Mouse (Mus musculus): ENCODE measurements at regions not wholly inside any gene's neighbourhood (a gene's known extent, or its start where the extent isn't known, plus 50 kb on each side); places are given as distances from the start of the nearest gene placed in this dataset.

- no peak for DNase-seq (ENCODE audit: low spot score)
Observed at GRCm38 (mm10) chr1:167905424-167905823, 216.4 kb downstream of the Lmx1a start.

- no peak for DNase-seq (ENCODE audit: low spot score)
Observed at GRCm38 (mm10) chr1:167912074-167912473, 223.0 kb downstream of the Lmx1a start.

GRCm38 (mm10) chr1:167914982-167915561 lies 226.0 kb downstream of the Lmx1a start:
- peak; percentile 64 for DNase-seq (ENCODE audit: low spot score)

GRCm38 (mm10) chr1:167915578-167916275 lies 226.7 kb downstream of the Lmx1a start:
- DNase-seq (ENCODE audit: low spot score): no peak

- no peak for DNase-seq (ENCODE audit: low spot score)
Observed at GRCm38 (mm10) chr1:167922917-167923316, 233.9 kb downstream of the Lmx1a start.

DNA sequence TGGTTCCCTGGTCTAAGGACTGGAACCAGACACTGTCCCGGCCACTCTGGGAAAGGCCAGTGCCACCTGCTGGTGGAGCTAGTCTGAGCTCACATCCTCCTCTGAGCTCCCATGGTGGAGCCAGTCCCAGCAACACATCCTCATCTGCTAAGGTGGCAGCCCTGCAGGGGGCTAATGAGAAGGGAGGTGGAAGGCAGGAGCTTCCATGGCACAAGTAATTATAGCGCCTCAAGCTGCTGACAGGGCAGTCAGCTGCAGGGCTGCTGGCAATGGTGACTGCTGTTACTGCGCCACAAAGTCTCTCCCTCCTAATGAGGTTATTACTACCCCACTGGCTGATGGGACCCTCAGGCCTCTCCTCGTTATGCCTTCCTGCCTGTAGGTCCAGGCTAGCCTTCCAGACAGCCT lies 239.0 kb downstream of the Lmx1a start:
- no peak for DNase-seq (ENCODE audit: low spot score)

- no peak for DNase-seq (ENCODE audit: low spot score)
Observed at GRCm38 (mm10) chr1:167929729-167930341, 240.8 kb downstream of the Lmx1a start.

DNA sequence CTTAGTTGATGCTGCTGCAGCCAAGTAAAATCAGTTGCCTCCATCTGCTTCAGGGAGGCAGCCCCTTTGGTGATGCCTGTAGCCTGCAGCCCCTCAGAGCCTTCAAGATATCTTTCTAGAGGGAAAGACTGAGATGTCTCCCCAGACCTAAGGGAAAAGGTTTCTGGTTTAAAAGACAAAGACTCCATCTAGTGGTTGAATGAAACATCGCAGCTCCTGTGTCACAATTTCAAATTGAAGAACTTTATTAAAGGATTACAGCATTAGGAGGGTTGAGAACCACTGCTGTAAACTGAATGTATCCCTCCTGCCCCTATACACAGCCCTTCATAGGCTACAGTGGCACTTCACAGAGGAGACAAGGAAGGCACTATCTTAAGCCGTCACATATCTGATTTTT lies 243.1 kb downstream of the Lmx1a start:
- DNase-seq (ENCODE audit: low spot score): no peak

DNA sequence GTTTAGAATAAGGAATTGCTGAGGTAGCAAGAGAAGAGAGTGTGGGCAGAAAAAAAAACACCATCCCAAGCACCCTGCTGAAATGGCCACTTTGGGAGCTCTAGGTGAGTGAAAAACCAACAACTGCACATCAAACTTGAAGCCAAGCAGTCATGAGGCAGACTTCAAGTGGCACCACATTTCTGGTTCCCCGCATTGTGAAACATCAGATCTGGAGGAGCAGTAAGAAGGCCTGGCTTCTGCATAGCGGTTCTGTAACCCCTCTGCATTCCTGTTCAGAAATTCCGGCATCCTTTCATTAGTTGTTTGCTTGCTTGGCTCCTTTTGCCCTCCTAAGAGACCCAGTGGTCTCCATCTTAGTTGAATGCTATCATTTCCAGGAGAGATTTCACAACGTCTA lies 247.7 kb downstream of the Lmx1a start:
- DNase-seq (ENCODE audit: low spot score): no peak

DNA sequence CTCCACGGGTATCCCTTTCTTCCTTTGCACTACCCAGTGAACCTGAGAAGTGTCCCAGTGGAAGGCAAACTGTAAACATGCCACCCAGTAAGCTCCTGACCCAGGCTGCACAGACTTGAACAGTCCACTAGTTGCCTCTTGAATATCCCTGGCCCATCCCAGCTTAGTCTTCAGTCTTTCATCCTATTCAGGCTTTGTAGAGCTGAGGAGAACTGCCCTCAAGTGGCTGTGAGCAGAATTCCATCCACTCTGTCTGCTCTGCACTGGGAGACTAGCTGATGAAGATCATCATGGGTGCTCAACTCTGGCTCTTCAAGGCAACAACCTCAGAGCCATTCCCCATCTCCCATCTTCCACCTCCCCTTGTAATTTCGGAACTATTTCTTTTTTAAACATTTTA lies 249.1 kb downstream of the Lmx1a start:
- no peak for DNase-seq (ENCODE audit: low spot score)

- DNase-seq (ENCODE audit: low spot score): no peak
Observed at GRCm38 (mm10) chr1:167942037-167942470, 253.0 kb downstream of the Lmx1a start.

DNA sequence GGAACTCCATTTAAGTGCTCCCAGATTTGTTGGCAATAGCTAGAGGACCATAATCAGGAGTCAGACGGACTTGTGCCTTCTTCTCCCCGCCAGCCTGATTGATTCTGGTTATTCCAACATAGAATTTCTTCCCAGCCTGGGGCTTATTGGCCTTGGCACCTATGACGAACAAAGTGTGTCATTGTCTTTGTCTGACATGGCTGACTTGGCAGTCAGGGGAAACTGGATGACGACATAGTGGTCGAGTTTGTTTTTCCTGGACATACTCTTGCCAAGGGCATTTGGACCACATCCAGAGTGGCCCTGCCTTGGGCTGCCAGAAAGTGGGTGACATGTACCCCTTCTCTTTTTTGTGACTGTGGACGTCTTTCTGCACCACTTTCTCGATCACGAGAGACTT lies 254.1 kb downstream of the Lmx1a start:
- DNase-seq (ENCODE audit: low spot score): no peak

GRCm38 (mm10) chr1:167945615-167946252 lies 256.7 kb downstream of the Lmx1a start:
- DNase-seq (ENCODE audit: low spot score): peak; percentile 58

DNA sequence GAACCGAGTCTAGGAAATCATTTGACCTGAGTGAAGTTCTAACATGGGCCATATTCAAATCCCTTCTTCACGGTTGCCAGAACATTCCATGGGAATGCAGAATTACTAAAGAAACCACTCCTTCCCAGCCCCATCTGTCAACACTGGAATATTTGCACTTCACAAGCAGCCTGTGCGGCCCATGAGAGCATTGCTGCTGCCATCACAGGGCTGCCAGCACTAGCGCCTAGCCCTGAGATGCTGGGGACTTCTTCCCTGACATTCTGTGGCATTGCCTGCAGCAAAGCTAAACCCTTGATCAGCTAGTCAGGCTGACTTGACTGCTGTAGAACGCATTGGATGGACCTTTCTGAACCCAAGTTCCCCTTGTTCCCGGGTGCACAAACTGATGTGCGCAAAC lies 258.8 kb downstream of the Lmx1a start:
- DNase-seq (ENCODE audit: low spot score): no peak

- DNase-seq (ENCODE audit: low spot score): no peak
Observed at GRCm38 (mm10) chr1:167951717-167952116, 262.7 kb downstream of the Lmx1a start.

DNA sequence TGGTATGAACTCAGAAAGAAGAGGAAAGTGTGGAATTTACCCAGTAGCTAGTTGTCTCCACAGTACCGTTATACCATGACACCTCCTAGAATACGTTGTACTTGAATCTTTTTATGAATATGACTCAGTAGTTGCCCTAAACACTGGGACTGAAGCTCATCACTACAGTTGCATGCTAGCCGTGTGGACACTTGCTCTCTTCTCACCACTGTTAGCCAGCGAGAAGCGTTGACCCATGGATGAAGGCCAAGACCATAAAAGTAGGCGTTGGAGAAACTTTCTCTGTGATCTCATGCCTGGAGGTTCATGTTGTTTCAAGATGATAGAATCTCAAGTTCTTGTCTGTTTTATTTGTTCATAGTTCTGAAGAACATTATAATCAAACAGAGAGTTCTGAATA lies 269.5 kb downstream of the Lmx1a start:
- no peak for DNase-seq (ENCODE audit: low spot score)

GRCm38 (mm10) chr1:167969545-167969944 lies 280.5 kb downstream of the Lmx1a start:
- no peak for DNase-seq (ENCODE audit: low spot score)

- no peak for DNase-seq (ENCODE audit: low spot score)
Observed at GRCm38 (mm10) chr1:167969985-167970384, 280.9 kb downstream of the Lmx1a start.

DNA sequence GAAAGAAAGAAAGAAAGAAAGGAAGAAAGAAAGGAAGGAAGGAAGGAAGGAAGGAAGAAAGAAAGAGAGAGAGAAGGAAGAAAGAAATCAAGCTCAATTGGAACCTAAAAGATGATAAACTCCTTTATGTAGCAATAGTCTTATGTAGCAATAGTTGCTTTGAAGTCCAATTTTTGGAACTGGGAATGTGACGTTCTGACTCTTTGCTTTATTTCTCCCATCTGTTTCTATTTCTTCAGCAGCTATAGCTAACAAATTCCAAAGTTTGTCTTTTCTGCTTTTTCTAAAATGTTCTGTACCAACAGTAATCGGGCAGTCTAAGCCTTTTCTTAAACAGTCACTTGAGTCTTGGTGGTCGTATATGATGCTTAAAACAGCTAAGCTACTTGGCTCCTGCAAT lies 287.7 kb downstream of the Lmx1a start:
- no peak for DNase-seq (ENCODE audit: low spot score)

- DNase-seq (ENCODE audit: low spot score): peak; percentile 2
Observed at GRCm38 (mm10) chr1:167979187-167979586, 290.1 kb downstream of the Lmx1a start.

DNA sequence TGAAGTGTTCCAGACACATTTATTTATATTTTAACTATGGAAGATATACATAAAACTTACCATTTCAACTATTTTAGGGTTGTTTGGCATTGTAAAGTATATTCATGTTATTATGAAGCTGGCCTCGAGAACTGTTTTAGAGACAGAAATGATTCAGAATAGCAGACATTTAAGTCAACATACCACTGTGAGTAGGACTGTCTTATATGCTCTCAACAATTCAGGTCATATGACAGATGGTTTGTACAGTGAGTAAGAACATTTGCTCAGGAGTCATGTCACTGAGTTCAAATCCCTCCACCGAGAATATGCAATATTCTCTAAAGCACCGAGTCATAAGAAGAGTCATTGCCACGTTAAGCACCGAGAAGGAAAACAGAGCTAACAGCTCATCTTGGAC lies 290.6 kb downstream of the Lmx1a start:
- DNase-seq (ENCODE audit: low spot score): no peak

DNA sequence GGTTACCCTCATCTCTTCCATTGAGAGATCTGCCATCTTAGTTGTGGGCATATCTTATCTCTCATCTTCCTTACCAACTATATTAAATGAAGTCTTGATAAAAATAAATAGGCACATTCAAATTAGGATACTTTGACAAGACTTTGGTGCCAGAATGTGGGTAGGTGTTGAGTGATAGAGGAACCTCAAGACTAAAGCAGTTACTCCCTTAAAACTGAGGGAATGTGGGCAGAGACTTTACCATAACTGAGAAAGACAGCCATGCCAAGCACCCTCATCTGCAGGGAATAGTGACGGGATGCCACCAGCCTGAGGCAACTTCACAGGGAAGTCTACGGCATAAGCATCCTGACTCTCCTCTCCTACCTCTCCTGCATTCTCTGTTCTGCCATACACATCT lies 292.3 kb downstream of the Lmx1a start:
- DNase-seq (ENCODE audit: low spot score): peak; percentile 22

GRCm38 (mm10) chr1:168007456-168007855 lies 318.4 kb downstream of the Lmx1a start:
- no peak for DNase-seq (ENCODE audit: low spot score)

Measured in left cerebral cortex, adult 11 months (tissue).